Mouse (Mus musculus) CD4-positive, CD25-positive, alpha-beta regulatory T cell, adult 2 months (primary cell): Measurements from ENCODE around the gene Pmpcb.
"Not testable (repeated sequence)": the region's sequence is repeated elsewhere in the genome, so short reads cannot be mapped to it uniquely, and the experiment has no call there.

ENCODE experiments used
- DNase-seq: peaks from one replicate; pipeline ENCODE4 v3.0.0-alpha.2; 2012; ENCODE audit warnings: low read depth, low spot score

Pmpcb gene

GRCm38 (mm10) chr5:21736956-21737585, at the start of gene Pmpcb:
Gene Pmpcb, plus strand, starts transcription at chr5:21737141.
- DNase-seq: peak; percentile 93

- no peak for DNase-seq
These were observed 44.7 kb upstream of the Pmpcb start for GRCm38 (mm10) chr5:21692230-21692629.

- DNase-seq: no peak
These were observed 43.5 kb upstream of the Pmpcb start for GRCm38 (mm10) chr5:21693372-21693870.

- no peak for DNase-seq
These were observed 42.0 kb upstream of the Pmpcb start for GRCm38 (mm10) chr5:21694854-21695490.

GRCm38 (mm10) chr5:21699555-21699954, 37.4 kb upstream of the Pmpcb start:
- not testable (repeated sequence) for DNase-seq

GRCm38 (mm10) chr5:21700272-21700821, 36.6 kb upstream of the Pmpcb start:
- DNase-seq: no peak

GRCm38 (mm10) chr5:21700934-21701333, 36.0 kb upstream of the Pmpcb start:
- no peak for DNase-seq

GRCm38 (mm10) chr5:21701351-21702008, 35.5 kb upstream of the Pmpcb start, which contains the start of gene Napepld:
Gene Napepld, minus strand, starts transcription at chr5:21701396.
- peak; percentile 100 for DNase-seq

- no peak for DNase-seq
These were observed 35.0 kb upstream of the Pmpcb start for GRCm38 (mm10) chr5:21702009-21702364.

GRCm38 (mm10) chr5:21702873-21703475, 34.0 kb upstream of the Pmpcb start:
- DNase-seq: no peak

GRCm38 (mm10) chr5:21703708-21704107, 33.2 kb upstream of the Pmpcb start:
- DNase-seq: no peak

GRCm38 (mm10) chr5:21706546-21706945, 30.4 kb upstream of the Pmpcb start:
- DNase-seq: no peak

GRCm38 (mm10) chr5:21708011-21708410, 28.9 kb upstream of the Pmpcb start:
- DNase-seq: not testable (repeated sequence)

GRCm38 (mm10) chr5:21712127-21712715, 24.7 kb upstream of the Pmpcb start:
- DNase-seq: no peak

- no peak for DNase-seq
These were observed 22.5 kb upstream of the Pmpcb start for GRCm38 (mm10) chr5:21714447-21714846.

GRCm38 (mm10) chr5:21717165-21717715, 19.7 kb upstream of the Pmpcb start:
- DNase-seq: no peak

GRCm38 (mm10) chr5:21718546-21718945, 18.4 kb upstream of the Pmpcb start:
- no peak for DNase-seq

- no peak for DNase-seq
These were observed 17.7 kb upstream of the Pmpcb start for GRCm38 (mm10) chr5:21719209-21719608.

- DNase-seq: no peak
These were observed 12.5 kb upstream of the Pmpcb start for GRCm38 (mm10) chr5:21724427-21724826.

GRCm38 (mm10) chr5:21724872-21725271, 12.1 kb upstream of the Pmpcb start:
- DNase-seq: no peak

- DNase-seq: no peak
These were observed 7.8 kb upstream of the Pmpcb start for GRCm38 (mm10) chr5:21729107-21729506.
